Mouse (Mus musculus) liver, postnatal 0 days (tissue): Measurements from ENCODE around the gene Ppp1r16b.

Experiments used
- CTCF ChIP-seq: sonication (generic); IDR thresholded peaks from 2 replicates; pipeline ENCODE4 v1.5.1; 2016; ENCODE audit warnings: antibody characterized with exemption, low read depth
- EP300 ChIP-seq: IDR thresholded peaks from 2 replicates; pipeline ENCODE4 v1.6.1; 2016; ENCODE audit warnings: antibody characterized with exemption, low read depth, mild to moderate bottlenecking

GRCm38 (mm10) chr2:158615702-158616101 is 49.5 kb upstream of the Ppp1r16b start:
- TF ChIP-seq CTCF (no peak), EP300 (no peak)
